Mouse (Mus musculus): ENCODE data around the gene Hdgfl2.

- TF ChIP-seq POLR2A (IDR thresholded peaks at IDR 0.05; ENCODE audit: insufficient read depth, low read depth, low read length) (no peak; the same call in 1 of the 2 replicates), EP300 (IDR thresholded peaks at IDR 0.05; ENCODE audit: insufficient read depth, low read depth, low read length) (0 out of 2 replicates have a peak, but pooled peaks have one; percentile 48), CTCF (IDR thresholded peaks at IDR 0.05) (no peak)
Measured at GRCm38 (mm10) chr17:56136558-56136957, 57.1 kb downstream of the Hdgfl2 start.
